Mouse (Mus musculus) adrenal gland, adult 18-20 months (tissue): Measurements from ENCODE around the gene Olfr789. TPM values are rescaled to one million over a fixed set of nuclear protein-coding genes. Genes with fewer than 3 reads are reported as not detected.

ENCODE experiments used
- DNase-seq, 2 experiments: peaks; one replicate each; pipeline ENCODE4 v3.0.0; 2021 to 2022; ENCODE audit warnings: low spot score in 2 of 2
- long read RNA-seq, 2 experiments: library from polyadenylated mRNA; stranded (forward); transcript quantifications; one replicate each; pipeline ENCODE4 v2.0.0; 2021
- total RNA-seq, 2 experiments: library from RNA; stranded (reverse); gene quantifications; 1 replicate in 1 of 2; 2 replicates in 1 of 2; pipeline ENCODE4 v1.2.3; 2021

Olfr789 gene
- total RNA-seq: not detected
- long read RNA-seq, experiment 1: 0 reads
- long read RNA-seq, experiment 2: 0 reads

DNA sequence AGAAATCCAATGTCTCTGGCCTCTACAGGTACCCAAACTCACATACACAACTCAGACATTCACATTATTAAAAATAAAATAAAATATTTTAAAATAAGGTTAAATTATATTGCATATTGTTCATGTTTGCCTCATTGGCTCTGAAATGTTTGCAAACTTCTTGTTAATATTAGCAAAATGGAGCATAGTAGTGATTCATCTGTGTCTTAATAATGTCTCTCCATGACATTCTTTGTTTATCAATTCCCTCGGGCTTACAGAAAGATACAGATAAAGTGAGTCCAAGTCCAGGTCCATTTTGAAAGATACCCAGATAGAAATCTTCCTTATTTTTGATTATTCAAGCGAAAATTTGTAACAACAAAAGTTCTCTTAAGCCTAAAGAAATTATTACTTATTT, at the start of gene Olfr789:
Gene Olfr789, plus strand, starts transcription at position 301 of the 400 bp plus-strand sequence.
- DNase-seq: no peak

- DNase-seq: no peak
These were observed 23.0 kb upstream of the Olfr789 start, which contains the start of gene Olfr787 for GRCm38 (mm10) chr10:129461562-129461961. Olfr787 (plus strand) TSS chr10:129461862.

DNA sequence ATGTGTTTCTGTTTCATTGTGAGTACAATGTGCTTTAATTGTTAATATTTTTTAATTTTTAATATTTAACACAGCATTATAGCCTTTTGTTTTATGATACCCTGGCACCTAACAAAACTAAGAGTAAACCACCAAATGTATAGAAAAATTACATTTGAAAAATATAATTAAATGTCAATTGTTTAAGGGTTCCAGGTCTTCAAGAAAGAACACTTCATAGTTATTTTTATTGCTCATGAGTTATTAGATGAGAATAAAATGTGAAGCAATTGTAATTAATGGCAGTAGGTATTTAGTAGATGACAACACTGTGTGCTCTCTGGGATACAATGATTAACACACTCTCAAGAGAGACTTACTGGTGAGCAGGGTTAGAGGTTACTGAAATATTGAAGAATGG, 13.9 kb upstream of the Olfr789 start, which contains the start of gene Olfr788:
Gene Olfr788, plus strand, starts transcription at position 301 of the 400 bp plus-strand sequence.
- no peak for DNase-seq

DNA sequence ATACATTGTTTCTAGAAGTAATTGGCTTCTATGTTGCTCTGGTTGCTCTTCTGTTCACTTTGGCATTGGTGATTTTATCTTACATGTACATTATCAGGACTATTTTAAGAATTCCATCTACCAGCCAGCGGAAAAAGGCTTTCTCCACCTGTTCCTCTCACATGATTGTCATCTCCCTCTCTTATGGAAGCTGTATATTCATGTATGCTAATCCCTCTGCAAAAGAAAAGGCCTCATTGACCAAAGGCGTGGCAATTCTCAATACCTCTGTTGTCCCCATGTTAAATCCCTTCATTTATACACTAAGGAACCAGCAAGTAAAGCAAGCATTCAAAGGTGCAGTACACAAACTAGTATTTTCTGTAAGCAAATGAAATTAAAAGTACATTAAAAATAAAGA, 11.3 kb upstream of the Olfr789 start:
- DNase-seq: no peak

- DNase-seq: no peak
These were observed 10.8 kb upstream of the Olfr789 start for GRCm38 (mm10) chr10:129473723-129474122.

DNA sequence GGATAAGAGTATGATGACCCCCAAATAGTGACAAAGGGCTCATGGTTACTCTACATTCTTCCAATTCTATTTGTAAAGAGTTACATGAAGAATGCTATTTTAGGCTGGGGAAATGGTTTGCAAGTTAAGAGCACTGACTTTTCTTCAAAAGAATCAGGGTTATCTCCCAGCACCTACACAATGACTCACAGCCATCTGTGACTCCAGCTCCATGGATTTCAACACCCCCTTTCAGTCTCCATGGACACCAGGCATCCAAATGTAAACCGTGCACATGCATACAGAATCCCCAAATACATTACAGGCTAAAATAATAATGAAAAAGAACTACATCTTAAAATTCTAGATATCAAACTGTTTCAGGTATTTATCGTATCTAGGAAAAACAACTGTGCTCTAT, 5.5 kb downstream of the Olfr789 start:
- no peak for DNase-seq

DNA sequence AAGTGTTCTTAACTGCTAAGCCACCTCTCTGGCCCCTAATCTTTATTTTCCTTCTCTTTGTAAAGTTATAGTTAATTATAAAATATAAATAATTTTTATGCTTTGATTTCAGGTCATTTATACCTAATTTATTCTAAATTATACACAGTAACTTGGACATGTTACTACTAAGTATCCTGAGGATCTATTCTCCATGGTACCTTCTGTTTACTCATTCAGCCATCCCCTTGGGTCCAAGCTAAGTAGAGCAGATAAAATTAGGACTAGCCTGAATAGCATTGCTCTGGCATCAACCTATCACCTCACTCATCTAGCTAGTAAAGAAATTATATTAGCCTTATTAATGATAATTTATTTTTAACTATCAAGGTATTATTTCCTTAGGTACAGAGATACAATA, 13.6 kb downstream of the Olfr789 start, which contains the start of gene Olfr790:
Gene Olfr790, plus strand, starts transcription at position 301 of the 400 bp plus-strand sequence.
- no peak for DNase-seq

DNA sequence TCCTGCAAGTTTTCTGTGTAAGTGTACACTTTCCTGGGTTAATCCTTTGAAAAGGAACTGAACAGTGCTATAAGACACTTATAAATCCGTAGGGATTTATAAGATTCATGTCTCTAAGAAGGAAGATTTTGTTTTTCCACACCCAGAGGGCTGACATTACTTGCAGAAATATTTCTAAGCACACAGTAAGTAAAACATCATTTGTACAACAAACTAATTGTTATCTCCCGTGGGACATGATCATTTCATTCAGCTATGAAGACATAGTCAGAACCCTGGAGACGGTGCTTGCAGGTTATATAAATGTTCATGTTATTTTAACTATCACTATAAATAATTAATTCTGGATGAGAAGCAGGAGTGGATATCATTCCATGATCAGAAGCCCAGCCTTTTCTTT, 36.9 kb downstream of the Olfr789 start, which contains the start of gene Olfr791:
Gene Olfr791, plus strand, starts transcription at position 301 of the 400 bp plus-strand sequence.
- DNase-seq: no peak

GRCm38 (mm10) chr10:129538862-129539261, 54.3 kb downstream of the Olfr789 start, which contains the start of gene Olfr792:
Olfr792 (plus strand) TSS chr10:129539162.
- DNase-seq: no peak

Other genes with a start within 250 kb of the Olfr789 start
- not detected for gene Olfr774, start 248.5 kb upstream of the Olfr789 start, total RNA-seq
- not detected for gene Olfr775, start 236.3 kb upstream of the Olfr789 start, total RNA-seq
- gene Olfr776, start 225.6 kb upstream of the Olfr789 start, total RNA-seq: not detected
- gene Olfr777, start 213.3 kb upstream of the Olfr789 start, total RNA-seq: not detected
- not detected for gene Olfr780, start 166.6 kb upstream of the Olfr789 start, total RNA-seq
- gene Olfr781, start 155.9 kb upstream of the Olfr789 start, total RNA-seq: not detected
- gene Olfr782, start 135.9 kb upstream of the Olfr789 start, total RNA-seq: not detected
- not detected for gene Olfr784, start 100.7 kb upstream of the Olfr789 start, total RNA-seq
- not detected for gene Olfr785, start 79.3 kb upstream of the Olfr789 start, total RNA-seq
- not detected for gene Olfr786, start 57.4 kb upstream of the Olfr789 start, total RNA-seq
- not detected for gene Olfr787, start 22.9 kb upstream of the Olfr789 start, total RNA-seq
- gene Olfr788, start 13.8 kb upstream of the Olfr789 start, total RNA-seq: not detected
- gene Olfr790, start 13.7 kb downstream of the Olfr789 start, total RNA-seq: not detected
- gene Olfr791, start 37.0 kb downstream of the Olfr789 start, total RNA-seq: not detected
- not detected for gene Olfr792, start 54.4 kb downstream of the Olfr789 start, total RNA-seq
- gene Olfr794, start 82.9 kb downstream of the Olfr789 start, total RNA-seq: not detected
- gene Olfr796, start 127.8 kb downstream of the Olfr789 start, total RNA-seq: not detected
- gene Olfr798, start 143.2 kb downstream of the Olfr789 start, total RNA-seq: not detected
- gene Olfr799, start 152.7 kb downstream of the Olfr789 start, total RNA-seq: not detected
- gene Olfr800, start 172.9 kb downstream of the Olfr789 start, total RNA-seq: not detected
- not detected for gene Olfr801, start 189.1 kb downstream of the Olfr789 start, total RNA-seq
- not detected for gene Olfr802, start 203.4 kb downstream of the Olfr789 start, total RNA-seq
- not detected for gene Olfr803, start 209.5 kb downstream of the Olfr789 start, total RNA-seq
- gene Olfr804, start 218.5 kb downstream of the Olfr789 start, total RNA-seq: not detected
- not detected for gene Olfr805, start 244.6 kb downstream of the Olfr789 start, total RNA-seq